Mouse (Mus musculus) testis, adult 2 months (tissue): ENCODE results near the gene Slc12a8.

Source experiments
- CTCF ChIP-seq: fragments of 200-500 bp; IDR thresholded peaks from 2 replicates; pipeline ENCODE4 v1.5.1; 2012; ENCODE audit warnings: low read depth, mild to moderate bottlenecking, inconsistent platforms, low read length, moderate library complexity; ENCODE audit not compliant: control insufficient read depth, insufficient read depth, insufficient replicate concordance
- POLR2A ChIP-seq: fragments of 200-500 bp; IDR thresholded peaks from 2 replicates; pipeline ENCODE4 v1.6.1; 2012; ENCODE audit warnings: low read depth, mild to moderate bottlenecking, inconsistent platforms, low read length, moderate library complexity; ENCODE audit not compliant: control insufficient read depth

DNA sequence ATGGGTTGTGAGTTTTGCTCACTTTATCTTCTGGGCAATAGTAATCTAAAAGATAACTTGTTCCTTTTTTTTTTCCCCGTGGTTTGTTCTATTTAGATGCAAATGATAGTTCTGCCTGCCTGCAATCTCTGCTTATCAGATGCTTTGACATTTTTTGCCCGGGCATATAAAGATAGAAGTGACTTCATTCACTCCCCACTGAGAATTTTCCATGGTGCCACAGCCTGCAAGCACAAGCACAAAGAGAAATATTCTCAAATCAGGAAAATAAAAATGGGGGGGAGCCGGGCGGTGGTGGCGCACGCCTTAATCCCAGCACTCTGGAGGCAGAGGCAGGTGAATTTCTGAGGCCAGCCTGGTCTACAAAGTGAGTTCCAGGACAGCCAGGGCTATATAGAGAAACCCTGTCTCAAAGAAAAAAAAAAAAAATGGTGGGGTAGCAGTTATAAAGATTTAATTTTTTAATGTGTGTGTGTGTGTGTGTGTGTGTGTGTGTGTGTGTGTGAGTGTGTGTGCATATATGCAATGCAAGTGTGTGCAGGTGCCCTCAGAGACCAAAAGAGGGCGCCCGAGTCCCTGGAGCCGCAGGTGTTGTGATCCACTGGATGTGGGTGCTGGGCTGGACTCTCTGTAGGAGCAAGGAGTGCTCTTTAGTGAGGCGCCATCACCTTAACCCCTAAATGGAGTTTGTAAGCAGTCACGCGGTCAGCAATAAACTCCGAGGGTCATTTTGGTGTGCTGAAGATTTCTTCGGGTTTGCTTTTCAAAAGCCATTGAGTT, 189.2 kb downstream of the Slc12a8 start:
- TF ChIP-seq POLR2A (no peak), CTCF (peak; percentile 35; the same call in 1 of the 2 replicates)
